Mouse (Mus musculus) MEL (cell line): ENCODE measurements around the gene Kndc1. TPM values are rescaled to one million over a fixed set of nuclear protein-coding genes. Genes with fewer than 3 reads are reported as not detected.
A peak's percentile ranks its signal among the peaks of the same experiment; 100 is the strongest.

ENCODE experiments used
- DNase-seq: peaks from one replicate; pipeline ENCODE4 v3.0.0; 2011; ENCODE audit warnings: low read depth, low spot score
- H3K27ac ChIP-seq: 2 replicates; pipeline ENCODE4 v1.5.1; 2012; ENCODE audit warnings: low read depth, mild to moderate bottlenecking, control low read depth, low read length, moderate library complexity; ENCODE audit not compliant: control insufficient read depth
- H3K27me3 ChIP-seq, 2 experiments: fragments of 150-350 bp in 1 of 2; sonication (generic) in 1 of 2; 2 replicates each; pipeline ENCODE4 v1.6.1; 2012; ENCODE audit warnings: low read length in 2 of 2, mild to moderate bottlenecking in 2 of 2, improper control_type of control experiment in 1 of 2, moderate library complexity in 1 of 2; ENCODE audit not compliant: insufficient read depth in 2 of 2, control insufficient read depth in 1 of 2
- H3K36me3 ChIP-seq, 2 experiments: 2 replicates each; pipeline ENCODE4 v1.6.1; 2012 to 2014; ENCODE audit warnings: low read length in 2 of 2, improper control_type of control experiment in 1 of 2, inconsistent platforms in 1 of 2, mild to moderate bottlenecking in 1 of 2; ENCODE audit not compliant: insufficient read depth in 2 of 2, control insufficient read depth in 1 of 2
- H3K4me1 ChIP-seq, 2 experiments: fragments of 150-350 bp in 1 of 2; sonication (generic) in 1 of 2; 2 replicates each; pipeline ENCODE4 v1.6.1; 2012; ENCODE audit warnings: low read length in 2 of 2, improper control_type of control experiment in 1 of 2, mild to moderate bottlenecking in 1 of 2; ENCODE audit not compliant: insufficient read depth in 2 of 2, control insufficient read depth in 1 of 2
- H3K4me3 ChIP-seq, 2 experiments: fragments of 150-350 bp in 1 of 2; sonication (generic) in 1 of 2; 2 replicates each; pipeline ENCODE4 v1.5.1; 2012; ENCODE audit warnings: low read depth in 2 of 2, low read length in 2 of 2, mild to moderate bottlenecking in 2 of 2, moderate library complexity in 2 of 2, control low read depth in 1 of 2, improper control_type of control experiment in 1 of 2; ENCODE audit not compliant: control insufficient read depth in 1 of 2, insufficient read depth in 1 of 2
- H3K79me2 ChIP-seq: 2 replicates; pipeline ENCODE4 v1.6.1; 2012; ENCODE audit warnings: mild to moderate bottlenecking, low read length, moderate library complexity; ENCODE audit not compliant: control insufficient read depth, poor library complexity, insufficient read depth
- H3K9ac ChIP-seq: 2 replicates; pipeline ENCODE4 v1.6.1; 2012; ENCODE audit warnings: low read depth, mild to moderate bottlenecking, control low read depth, low read length, moderate library complexity; ENCODE audit not compliant: control insufficient read depth, poor library complexity, severe bottlenecking
- H3K9me3 ChIP-seq: fragments of 150-350 bp; sonication (generic); replicated peaks from 2 replicates; pipeline ENCODE4 v1.6.1; 2012; ENCODE audit warnings: mild to moderate bottlenecking, low read length, improper control_type of control experiment, moderate library complexity; ENCODE audit not compliant: insufficient read depth
- BHLHE40 ChIP-seq: IDR thresholded peaks from 2 replicates; pipeline ENCODE4 v1.6.1; 2012; ENCODE audit warnings: low read depth, mild to moderate bottlenecking, inconsistent platforms, low read length, improper control_type of control experiment, borderline replicate concordance
- CHD2 ChIP-seq: IDR thresholded peaks from 2 replicates; pipeline ENCODE4 v1.6.1; 2011; ENCODE audit warnings: low read length, improper control_type of control experiment
- CTCF ChIP-seq, 3 experiments: IDR thresholded peaks in 2 of 3; conservative IDR thresholded peaks in 1 of 3; 2 replicates each; pipeline ENCODE4 v1.5.1; 2011 to 2012; ENCODE audit warnings: low read length in 3 of 3, low read depth in 2 of 3, mild to moderate bottlenecking in 2 of 3, improper control_type of control experiment in 1 of 3, inconsistent platforms in 1 of 3, mixed read lengths in 1 of 3, moderate library complexity in 1 of 3; ENCODE audit not compliant: control insufficient read depth in 1 of 3, insufficient read depth in 1 of 3, poor library complexity in 1 of 3, severe bottlenecking in 1 of 3
- E2F4 ChIP-seq: IDR thresholded peaks from 2 replicates; pipeline ENCODE4 v1.6.1; 2011; ENCODE audit warnings: low read depth, low read length, improper control_type of control experiment, borderline replicate concordance
- EP300 ChIP-seq, 2 experiments: IDR thresholded peaks; 2 replicates each; pipeline ENCODE4 v1.6.1; 2011; ENCODE audit warnings: improper control_type of control experiment in 2 of 2, low read length in 2 of 2, low read depth in 1 of 2, mild to moderate bottlenecking in 1 of 2
- GATA1 ChIP-seq: IDR thresholded peaks from 2 replicates; pipeline ENCODE4 v1.6.1; 2011; ENCODE audit warnings: low read depth, low read length, improper control_type of control experiment
- KAT2A ChIP-seq: conservative IDR thresholded peaks from 2 replicates; pipeline ENCODE4 v1.6.1; 2012; ENCODE audit warnings: low read depth, low read length, improper control_type of control experiment, inconsistent platforms
- MAFK ChIP-seq: IDR thresholded peaks from 2 replicates; pipeline ENCODE4 v1.6.1; 2011; ENCODE audit warnings: low read depth, mild to moderate bottlenecking, low read length, improper control_type of control experiment, borderline replicate concordance
- MAX ChIP-seq: IDR thresholded peaks from 2 replicates; pipeline ENCODE4 v1.6.1; 2011; ENCODE audit warnings: low read length, improper control_type of control experiment
- MEF2A ChIP-seq: IDR thresholded peaks from 2 replicates; pipeline ENCODE4 v1.6.1; 2014; ENCODE audit warnings: low read depth, mild to moderate bottlenecking, inconsistent platforms, low read length, improper control_type of control experiment; ENCODE audit not compliant: poor library complexity, insufficient replicate concordance, severe bottlenecking; ENCODE audit errors: extremely low read depth
- MYB ChIP-seq: IDR thresholded peaks from 2 replicates; pipeline ENCODE4 v1.6.1; 2011; ENCODE audit warnings: mild to moderate bottlenecking, low read depth, low read length, improper control_type of control experiment
- NELFE ChIP-seq: IDR thresholded peaks from 2 replicates; pipeline ENCODE4 v1.6.1; 2011; ENCODE audit warnings: low read depth, low read length, improper control_type of control experiment
- POLR2A ChIP-seq, 2 experiments: IDR thresholded peaks; 2 replicates each; pipeline ENCODE4 v1.6.1; 2011 to 2012; ENCODE audit warnings: low read length in 2 of 2, mild to moderate bottlenecking in 2 of 2, control low read depth in 1 of 2, improper control_type of control experiment in 1 of 2, low read depth in 1 of 2, moderate library complexity in 1 of 2; ENCODE audit not compliant: control insufficient read depth in 1 of 2, insufficient read depth in 1 of 2, poor library complexity in 1 of 2
- POLR2AphosphoS5 ChIP-seq: IDR thresholded peaks from 2 replicates; pipeline ENCODE4 v1.6.1; 2012; ENCODE audit warnings: low read depth, borderline replicate concordance, mild to moderate bottlenecking, inconsistent platforms, low read length, moderate library complexity, mixed read lengths
- RAD21 ChIP-seq: IDR thresholded peaks from 2 replicates; pipeline ENCODE4 v1.6.1; 2011; ENCODE audit warnings: mild to moderate bottlenecking, low read depth, low read length, improper control_type of control experiment
- RCOR1 ChIP-seq: IDR thresholded peaks from 2 replicates; pipeline ENCODE4 v1.6.1; 2012; ENCODE audit warnings: low read depth, mild to moderate bottlenecking, inconsistent platforms, low read length, improper control_type of control experiment
- SIN3A ChIP-seq: IDR thresholded peaks from 2 replicates; pipeline ENCODE4 v1.6.1; 2012; ENCODE audit warnings: low read length, improper control_type of control experiment, inconsistent platforms
- SMC3 ChIP-seq: IDR thresholded peaks from 2 replicates; pipeline ENCODE4 v1.6.1; 2011; ENCODE audit warnings: low read depth, low read length, improper control_type of control experiment
- TAL1 ChIP-seq: IDR thresholded peaks from 2 replicates; pipeline ENCODE4 v1.6.1; 2012; ENCODE audit warnings: mild to moderate bottlenecking, inconsistent platforms, low read length, moderate library complexity, mixed read lengths
- TBP ChIP-seq: IDR thresholded peaks from 2 replicates; pipeline ENCODE4 v1.8.0; 2011; ENCODE audit warnings: low read depth, low read length, improper control_type of control experiment
- TCF12 ChIP-seq: IDR thresholded peaks from 2 replicates; pipeline ENCODE4 v1.6.1; 2014; ENCODE audit warnings: low read depth, mild to moderate bottlenecking, inconsistent platforms, low read length, improper control_type of control experiment, moderate library complexity
- UBTF ChIP-seq: IDR thresholded peaks from 2 replicates; pipeline ENCODE4 v1.6.1; 2012; ENCODE audit warnings: low read depth, mild to moderate bottlenecking, inconsistent platforms, low read length, improper control_type of control experiment, moderate library complexity, borderline replicate concordance; ENCODE audit not compliant: insufficient read depth
- USF1 ChIP-seq: IDR thresholded peaks from 2 replicates; pipeline ENCODE4 v1.6.1; 2014; ENCODE audit warnings: low read depth, mild to moderate bottlenecking, inconsistent platforms, low read length, improper control_type of control experiment, moderate library complexity
- USF2 ChIP-seq, 2 experiments: IDR thresholded peaks; 2 replicates each; pipeline ENCODE4 v1.6.1; 2011 to 2012; ENCODE audit warnings: improper control_type of control experiment in 2 of 2, low read length in 2 of 2, borderline replicate concordance in 1 of 2, inconsistent platforms in 1 of 2, low read depth in 1 of 2, mild to moderate bottlenecking in 1 of 2; ENCODE audit not compliant: insufficient read depth in 1 of 2
- ZNF384 ChIP-seq: IDR thresholded peaks from 2 replicates; pipeline ENCODE4 v1.6.1; 2012; ENCODE audit warnings: low read depth, mild to moderate bottlenecking, inconsistent platforms, low read length, improper control_type of control experiment
- polyA plus RNA-seq, 2 experiments: library from polyadenylated mRNA; stranded (reverse) in 1 of 2; unstranded in 1 of 2; fragments of >175 nt in 1 of 2; fragments of >200 nt in 1 of 2; gene quantifications; 2 replicates each; pipeline versions ENCODE4 v1.2.1 to v1.2.4; 2012; ENCODE audit warnings: low replicate concordance in 2 of 2, low read depth in 1 of 2; ENCODE audit not compliant: insufficient read length in 2 of 2, insufficient read depth in 1 of 2, missing spikeins in 1 of 2
- total RNA-seq: library from RNA; depleted of rRNA; stranded (reverse); fragments of 300-350 nt; gene quantifications from 2 replicates; pipeline ENCODE4 v1.2.3, GENCODE M21; 2012

Kndc1 gene
- total and polyA plus RNA-seq, 3 experiments, result not detected

- Histone ChIP-seq H3K9ac (no peak overlapping the region), H3K27me3 (no peaks in the 10 kb centered on the region), H3K4me3 (no peak overlapping the region)
These were observed 10.8 kb downstream of the Kndc1 start for GRCm38 (mm10) chr7:139905261-139905660.

GRCm38 (mm10) chr7:139905661-139906060 lies 11.2 kb downstream of the Kndc1 start:
- no peak overlapping the region for H3K9ac ChIP-seq
- no peaks in the 10 kb centered on the region for H3K27me3 ChIP-seq
- TF ChIP-seq RAD21 (peak; percentile 28), NELFE (no peak), TAL1 (no peak), CTCF (IDR thresholded peaks at IDR 0.05 in 2 of 3, conservative IDR thresholded peaks at IDR 0.05 in 1 of 3; ENCODE audit: control insufficient read depth in 1 of 3, insufficient read depth in 1 of 3, low read depth in 2 of 3, low read length in 3 of 3, poor library complexity in 1 of 3, severe bottlenecking in 1 of 3) (peak; percentile 12 to 31 (median 25); a peak in 2 of 6 replicates), TBP (no peak), TCF12 (no peak), GATA1 (no peak), MAX (no peak), USF2 (IDR thresholded peaks at IDR 0.05; ENCODE audit: borderline replicate concordance in 1 of 2, insufficient read depth in 1 of 2, low read depth in 1 of 2, low read length in 2 of 2) (no peak), KAT2A (no peak), MAFK (no peak), SMC3 (peak; percentile 15; the same call in 1 of the 2 replicates), USF1 (no peak), BHLHE40 (no peak), SIN3A (no peak), UBTF (no peak), RCOR1 (no peak), MEF2A (no peak), POLR2A (IDR thresholded peaks at IDR 0.05; ENCODE audit: control insufficient read depth in 1 of 2, insufficient read depth in 1 of 2, low read depth in 1 of 2, low read length in 2 of 2, poor library complexity in 1 of 2) (no peak), EP300 (IDR thresholded peaks at IDR 0.05; ENCODE audit: low read depth in 1 of 2, low read length in 2 of 2) (no peak), CHD2 (no peak), E2F4 (no peak)
- H3K36me3 ChIP-seq, result no peaks in the 10 kb centered on the region
- H3K27ac ChIP-seq, result no peak overlapping the region
- H3K79me2 ChIP-seq, result no peaks in the 10 kb centered on the region
- no peak for DNase-seq
- no peak overlapping the region for H3K4me3 ChIP-seq
- H3K9me3 ChIP-seq, result no peaks in the 10 kb centered on the region
- no peaks in the 10 kb centered on the region for H3K4me1 ChIP-seq

More at GRCm38 (mm10) chr7:139905261-139905660, 10.8 kb downstream of the Kndc1 start:
- no peaks in the 10 kb centered on the region for H3K9me3 ChIP-seq
- no peaks in the 10 kb centered on the region for H3K79me2 ChIP-seq
- no peak for DNase-seq
- no peak overlapping the region for H3K27ac ChIP-seq
- no peaks in the 10 kb centered on the region for H3K36me3 ChIP-seq
- H3K4me1 ChIP-seq, result no peaks in the 10 kb centered on the region
- TF ChIP-seq MYB (no peak), SMC3 (no peak), POLR2AphosphoS5 (no peak), TCF12 (no peak), ZNF384 (no peak), CHD2 (no peak)
